Mouse (Mus musculus) E14TG2a.4 (cell line): ENCODE measurements at regions not wholly inside any gene's neighbourhood (a gene's known extent, or its start where the extent isn't known, plus 50 kb on each side); places are given as distances from the start of the nearest gene placed in this dataset.

Experiments
- H3K27me3 ChIP-seq: 2 replicates; pipeline ENCODE4 v1.6.1; 2014; ENCODE audit warnings: low read length, control low read depth; ENCODE audit not compliant: insufficient read depth
- H3K36me3 ChIP-seq: 2 replicates; pipeline ENCODE4 v1.6.1; 2014; ENCODE audit warnings: low read length, control low read depth; ENCODE audit not compliant: insufficient read depth
- H3K4me1 ChIP-seq: replicated peaks from 2 replicates; pipeline ENCODE4 v1.6.1; 2014; ENCODE audit warnings: low read depth, low read length, control low read depth
- H3K4me3 ChIP-seq: replicated peaks from 2 replicates; pipeline ENCODE4 v1.5.1; 2014; ENCODE audit warnings: mild to moderate bottlenecking, low read length
- H3K9me3 ChIP-seq: 2 replicates; pipeline ENCODE4 v1.6.1; 2014; ENCODE audit warnings: low read length, control low read depth
- CTCF ChIP-seq: conservative IDR thresholded peaks from 2 replicates; pipeline ENCODE4 v1.5.1; 2014; ENCODE audit warnings: low read length
- NANOG ChIP-seq: IDR thresholded peaks from 2 replicates; pipeline ENCODE4 v1.6.1; 2014; ENCODE audit warnings: borderline replicate concordance, low read length, mixed read lengths
- POU5F1 ChIP-seq: IDR thresholded peaks from 2 replicates; pipeline ENCODE4 v1.6.1; 2014; ENCODE audit warnings: low read length, borderline replicate concordance

DNA sequence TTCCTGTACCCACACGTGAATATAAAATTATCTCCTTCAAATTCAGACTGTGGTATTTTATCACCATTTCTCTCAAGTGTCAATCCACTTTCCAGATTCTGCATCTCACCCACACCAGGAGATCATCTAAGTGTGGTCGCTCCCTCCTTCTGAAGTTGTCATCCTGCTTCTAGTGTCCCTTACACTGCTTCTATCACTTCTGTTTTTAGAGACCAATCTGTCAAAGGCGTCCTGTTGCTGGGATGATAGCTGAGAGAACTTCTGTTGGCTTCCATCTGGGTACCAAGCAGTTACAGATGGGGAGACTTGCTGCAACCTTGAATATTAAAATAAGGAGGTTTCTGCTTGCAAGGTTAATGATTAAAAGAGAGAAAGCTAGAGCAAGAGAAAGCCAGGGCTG is 1111.2 kb upstream of the Lrrc6 start:
- Histone ChIP-seq H3K9me3 (no peaks in the 10 kb centered on the region), H3K36me3 (no peaks in the 10 kb centered on the region), H3K4me1 (no peaks in the 10 kb centered on the region), H3K27me3 (no peaks in the 10 kb centered on the region), H3K4me3 (no peak overlapping the region)
- TF ChIP-seq CTCF (no peak), POU5F1 (no peak), NANOG (no peak)

DNA sequence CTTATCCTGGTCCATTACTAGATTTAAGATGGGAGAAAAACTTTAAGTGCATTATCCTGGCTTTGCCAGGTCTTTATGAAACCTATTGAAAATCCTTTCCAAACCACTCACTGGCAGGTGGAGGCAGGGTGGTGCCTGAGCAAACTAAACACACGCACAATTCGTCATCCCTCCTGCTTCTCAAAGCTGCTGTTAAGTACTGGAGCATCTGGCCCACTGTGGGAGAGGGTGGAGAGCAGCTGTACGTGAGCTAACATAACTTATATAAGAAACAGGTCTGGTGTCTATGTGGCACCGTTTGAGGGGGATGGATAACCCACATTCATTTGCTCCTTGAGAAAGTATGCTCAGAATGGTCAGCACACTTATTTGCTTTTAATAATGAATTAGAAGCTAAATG is 1097.7 kb upstream of the Lrrc6 start:
- no peaks in the 10 kb centered on the region for H3K4me1 ChIP-seq
- no peaks in the 10 kb centered on the region for H3K27me3 ChIP-seq
- TF ChIP-seq CTCF (no peak), NANOG (no peak), POU5F1 (no peak)
- no peak overlapping the region for H3K4me3 ChIP-seq
- H3K9me3 ChIP-seq, result no peaks in the 10 kb centered on the region
- no peaks in the 10 kb centered on the region for H3K36me3 ChIP-seq

DNA sequence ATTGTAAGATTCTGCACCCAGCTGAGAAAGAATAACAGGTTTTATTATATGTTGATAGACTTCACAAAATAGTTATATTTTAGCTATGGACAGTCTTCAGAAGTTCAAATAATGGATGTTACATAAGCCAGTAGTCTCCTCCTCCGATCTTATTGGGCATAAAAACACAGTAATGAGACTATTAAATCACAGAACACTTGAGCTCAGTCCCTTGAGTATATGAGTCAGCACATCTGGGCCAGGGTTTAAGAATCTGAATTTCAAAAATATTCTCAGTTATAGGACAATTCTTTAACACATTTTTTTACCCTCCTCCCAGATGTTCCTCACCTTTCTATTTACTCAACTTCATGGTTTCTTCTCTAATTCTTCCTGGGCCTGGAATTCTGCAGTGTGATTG is 1075.9 kb upstream of the Lrrc6 start:
- H3K4me3 ChIP-seq, result no peak overlapping the region
- H3K27me3 ChIP-seq, result no peaks in the 10 kb centered on the region
- no peaks in the 10 kb centered on the region for H3K36me3 ChIP-seq
- no peaks in the 10 kb centered on the region for H3K9me3 ChIP-seq
- no peaks in the 10 kb centered on the region for H3K4me1 ChIP-seq
- TF ChIP-seq NANOG (no peak), CTCF (no peak), POU5F1 (no peak)

DNA sequence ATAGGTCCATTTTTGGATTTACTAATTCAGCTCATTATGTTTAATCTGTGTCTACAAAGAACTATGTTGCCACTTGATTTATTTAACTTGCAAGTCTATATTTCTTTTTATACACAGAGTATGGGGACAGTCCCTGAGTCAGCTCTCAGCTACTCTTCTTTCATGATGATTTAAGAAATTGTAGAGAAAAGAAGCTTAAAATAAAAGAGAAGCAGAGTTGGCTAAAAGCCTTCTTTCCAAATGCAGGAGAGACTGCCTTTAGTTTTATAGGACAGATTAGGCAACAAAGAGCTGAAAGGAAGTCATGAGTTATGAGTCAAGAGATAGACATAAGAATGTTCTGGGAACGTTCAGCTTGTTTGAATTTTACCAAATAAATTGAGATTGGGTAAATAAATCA is 1070.9 kb upstream of the Lrrc6 start:
- no peak for TF ChIP-seq NANOG
- no peak for TF ChIP-seq POU5F1
- Histone ChIP-seq H3K27me3 (no peaks in the 10 kb centered on the region), H3K4me1 (no peaks in the 10 kb centered on the region), H3K9me3 (no peaks in the 10 kb centered on the region), H3K4me3 (no peak overlapping the region), H3K36me3 (no peaks in the 10 kb centered on the region)

DNA sequence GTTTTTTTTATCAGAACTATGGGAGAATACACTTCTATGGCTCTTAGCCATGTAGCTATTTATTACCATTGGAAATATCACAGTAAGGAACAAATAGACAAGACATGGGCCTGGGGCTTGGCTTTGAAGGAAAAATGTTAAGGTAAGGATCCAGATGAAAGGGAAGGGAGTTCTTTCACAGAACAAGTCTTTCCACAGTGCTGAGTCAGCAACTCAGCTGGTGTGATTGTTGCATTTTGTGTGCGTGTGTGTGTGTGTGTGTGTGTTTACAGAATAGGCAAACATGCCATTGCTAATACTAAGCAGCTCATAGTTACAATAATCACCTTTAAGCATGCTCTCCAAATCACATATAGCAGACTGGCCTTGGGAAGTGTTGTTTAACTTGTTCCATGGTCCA is 1056.6 kb upstream of the Lrrc6 start:
- Histone ChIP-seq H3K4me3 (no peak overlapping the region), H3K4me1 (no peaks in the 10 kb centered on the region), H3K36me3 (no peaks in the 10 kb centered on the region), H3K9me3 (no peaks in the 10 kb centered on the region), H3K27me3 (no peaks in the 10 kb centered on the region)
- TF ChIP-seq NANOG, result no peak
- TF ChIP-seq CTCF, result no peak
- TF ChIP-seq POU5F1, result no peak

DNA sequence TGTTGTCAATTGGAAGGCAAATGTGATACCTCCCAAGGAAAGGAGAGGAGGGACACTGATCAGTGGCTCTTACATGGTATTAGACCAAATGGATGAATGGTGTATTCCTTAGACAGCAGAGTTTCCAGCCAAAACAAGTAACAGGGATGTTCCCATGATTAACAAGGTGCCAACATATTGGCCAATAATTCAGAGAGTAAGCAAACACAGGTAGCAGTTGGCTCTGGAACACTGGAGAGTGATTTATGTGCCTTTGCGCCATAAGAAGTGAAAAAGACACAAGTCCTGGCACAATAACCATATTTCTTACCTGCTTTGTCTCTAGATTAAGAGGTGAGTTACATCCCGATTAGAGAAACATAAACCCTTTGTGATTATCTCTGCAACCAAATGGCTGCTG is 1051.2 kb upstream of the Lrrc6 start:
- no peak overlapping the region for H3K4me3 ChIP-seq
- no peaks in the 10 kb centered on the region for H3K4me1 ChIP-seq
- no peaks in the 10 kb centered on the region for H3K9me3 ChIP-seq
- TF ChIP-seq POU5F1, result no peak
- TF ChIP-seq CTCF, result no peak
- TF ChIP-seq NANOG, result no peak
- H3K36me3 ChIP-seq, result no peaks in the 10 kb centered on the region
- no peaks in the 10 kb centered on the region for H3K27me3 ChIP-seq

DNA sequence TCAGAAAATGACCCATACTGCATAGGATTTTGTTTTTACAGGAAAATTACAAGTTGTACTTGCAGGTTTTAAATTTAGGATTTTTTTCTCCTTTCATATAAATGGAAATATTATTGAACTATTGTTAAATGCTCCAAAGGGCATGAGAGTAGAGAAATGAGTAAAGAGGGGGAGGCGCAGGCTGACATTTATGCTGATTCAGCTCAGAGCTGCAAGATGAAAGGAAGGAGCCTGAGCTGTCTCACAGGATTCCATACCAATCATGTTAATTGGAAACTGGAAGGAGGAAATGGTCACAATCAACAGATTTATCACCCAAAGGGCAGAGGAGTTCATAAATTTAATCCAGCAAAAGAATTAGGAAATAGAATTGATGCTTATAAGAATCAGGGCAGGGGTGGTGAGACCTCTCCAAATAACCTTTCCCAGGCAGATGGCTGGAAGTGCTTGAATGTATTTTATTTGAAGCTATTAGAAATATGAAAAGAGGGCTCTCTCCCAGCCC is 1046.2 kb upstream of the Lrrc6 start:
- no peaks in the 10 kb centered on the region for H3K36me3 ChIP-seq
- TF ChIP-seq CTCF (no peak), NANOG (no peak), POU5F1 (no peak)
- H3K4me1 ChIP-seq, result no peaks in the 10 kb centered on the region
- H3K4me3 ChIP-seq, result no peak overlapping the region
- no peaks in the 10 kb centered on the region for H3K27me3 ChIP-seq
- no peaks in the 10 kb centered on the region for H3K9me3 ChIP-seq

DNA sequence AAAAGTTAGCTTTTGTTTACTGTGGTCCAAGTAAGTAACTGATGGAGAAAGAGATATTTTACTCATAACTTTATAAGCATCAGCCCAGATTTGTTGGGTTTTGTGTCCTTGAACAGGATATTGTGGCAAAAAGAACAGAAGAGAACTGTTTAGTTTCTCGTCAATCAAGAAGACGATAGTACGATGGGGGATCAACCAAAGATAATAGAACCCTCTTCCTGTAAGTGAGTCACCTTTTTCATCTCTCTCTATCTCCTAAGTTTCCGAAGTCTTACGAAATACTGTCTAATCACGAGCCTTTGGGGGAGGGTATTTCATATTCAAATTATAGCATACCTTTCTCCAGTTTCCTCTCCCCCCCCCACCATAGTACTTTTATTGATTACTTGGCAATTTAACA is 1045.0 kb upstream of the Lrrc6 start:
- TF ChIP-seq CTCF (no peak), POU5F1 (no peak), NANOG (no peak)
- Histone ChIP-seq H3K27me3 (no peaks in the 10 kb centered on the region), H3K9me3 (no peaks in the 10 kb centered on the region), H3K4me3 (no peak overlapping the region), H3K36me3 (no peaks in the 10 kb centered on the region), H3K4me1 (no peaks in the 10 kb centered on the region)

DNA sequence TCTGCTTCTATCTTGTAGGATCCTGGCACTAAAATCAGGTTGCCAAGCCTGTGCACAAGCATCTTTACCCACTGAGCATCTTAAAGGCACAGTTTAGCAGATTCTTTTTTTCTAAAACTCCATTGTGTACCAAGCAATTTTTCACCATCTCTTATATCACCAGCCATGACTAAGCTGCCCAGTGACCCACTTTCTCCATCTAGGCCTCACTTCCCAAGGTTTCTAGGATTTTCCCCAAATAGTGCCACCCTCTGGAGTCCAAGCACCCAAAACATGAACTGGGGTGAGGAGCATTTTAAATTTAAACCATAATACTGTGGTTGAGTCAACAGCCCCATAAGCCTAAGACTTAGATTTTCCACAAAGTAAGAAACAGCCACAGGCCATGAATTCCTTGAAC is 1013.0 kb upstream of the Lrrc6 start:
- Histone ChIP-seq H3K4me3 (no peak overlapping the region), H3K9me3 (no peaks in the 10 kb centered on the region), H3K27me3 (no peaks in the 10 kb centered on the region), H3K4me1 (no peaks in the 10 kb centered on the region), H3K36me3 (no peaks in the 10 kb centered on the region)
- TF ChIP-seq NANOG, result no peak
- no peak for TF ChIP-seq POU5F1
- TF ChIP-seq CTCF, result no peak

DNA sequence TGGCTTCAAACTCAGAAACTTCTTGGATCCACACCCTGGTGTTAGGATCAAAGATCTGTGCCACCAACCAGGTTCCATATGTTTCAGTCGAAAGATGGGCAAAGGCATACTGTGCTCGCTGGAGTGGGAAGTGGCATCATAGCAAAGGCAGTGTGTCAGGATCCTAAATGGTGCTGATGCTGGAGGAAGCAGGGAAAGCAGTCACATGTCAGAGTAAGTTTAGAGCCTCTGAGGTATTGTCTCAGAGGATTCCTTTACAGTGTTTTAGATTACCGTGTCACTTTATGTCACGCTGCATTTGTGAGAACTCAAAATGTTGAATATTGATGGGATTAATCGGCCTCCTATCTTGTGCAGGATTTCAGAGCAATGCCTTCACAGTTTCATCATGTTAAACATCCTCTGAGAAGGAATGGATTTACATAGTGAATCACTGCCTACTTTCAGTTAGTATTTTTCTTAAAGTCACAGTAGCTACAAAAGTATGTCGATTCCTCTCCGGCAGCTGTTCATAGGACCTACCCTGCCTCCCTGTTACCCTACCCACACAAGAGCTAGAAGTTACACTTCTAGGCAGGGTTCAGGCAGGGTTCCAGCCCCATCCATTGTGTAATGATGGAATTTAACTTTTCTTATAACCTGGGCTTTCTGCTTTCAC is 994.4 kb upstream of the Lrrc6 start:
- Histone ChIP-seq H3K9me3 (no peaks in the 10 kb centered on the region), H3K4me3 (no peak overlapping the region), H3K36me3 (no peaks in the 10 kb centered on the region), H3K27me3 (no peaks in the 10 kb centered on the region), H3K4me1 (no peaks in the 10 kb centered on the region)
- TF ChIP-seq POU5F1 (no peak), CTCF (no peak), NANOG (no peak)
